Mouse (Mus musculus): ENCODE measurements around the gene Nr1h2. TPM values are rescaled to one million over a fixed set of nuclear protein-coding genes. Genes with fewer than 3 reads are reported as not detected.

The Nr1h2 gene
- polyA plus RNA-seq, 1 experiment from 2014 or later: 48.5 TPM

DNA sequence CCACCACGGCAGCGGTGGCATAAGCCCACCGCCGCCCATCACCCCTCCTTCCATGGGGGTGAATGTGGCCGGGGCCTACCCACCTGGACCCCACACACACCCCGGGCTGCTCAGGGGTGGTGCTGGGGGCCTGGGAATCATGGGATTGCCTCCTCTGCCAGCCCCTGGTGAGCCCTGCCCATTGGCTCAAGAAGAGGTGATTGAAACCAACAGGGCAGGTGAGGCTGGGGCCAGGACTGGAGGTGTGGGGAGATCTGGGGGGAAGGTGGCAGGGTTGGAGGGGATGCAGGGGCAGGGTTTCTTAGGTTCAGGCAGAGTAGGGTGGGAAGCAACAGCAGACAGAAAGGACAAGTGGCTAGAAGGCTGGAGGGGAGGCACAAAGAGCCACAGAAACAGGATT, 42.3 kb upstream of the Nr1h2 start:
- 94% methylated on average over 6 of the region's 6 CpGs for WGBS (ENCODE audit: insufficient replicate concordance)
- Histone ChIP-seq H3K9ac (ENCODE audit: low read depth, low read length) (no peak overlapping the region), H3K27me3 (ENCODE audit: control insufficient read depth, insufficient read depth, low read length) (peaks cover 42% of the 10 kb centered on the region), H3K4me1 (ENCODE audit: control insufficient read depth, insufficient read depth, low read length) (peaks cover 6% of the 10 kb centered on the region; the same call in 1 of the 2 replicates), H3K4me2 (no peak overlapping the region), H3K36me3 (ENCODE audit: control insufficient read depth, insufficient read depth, low read length) (no peaks in the 10 kb centered on the region), H3K27ac (ENCODE audit: low read depth, low read length) (no peak overlapping the region), H3K4me3 (ENCODE audit: low read depth, low read length) (no peak overlapping the region), H3K9me3 (replicated peaks; ENCODE audit: control insufficient read depth, low read length) (no peaks in the 10 kb centered on the region)
- no peak for ATAC-seq (replicated peaks; ENCODE audit: insufficient number of reproducible peaks, low FRiP score, low TSS enrichment)

DNA sequence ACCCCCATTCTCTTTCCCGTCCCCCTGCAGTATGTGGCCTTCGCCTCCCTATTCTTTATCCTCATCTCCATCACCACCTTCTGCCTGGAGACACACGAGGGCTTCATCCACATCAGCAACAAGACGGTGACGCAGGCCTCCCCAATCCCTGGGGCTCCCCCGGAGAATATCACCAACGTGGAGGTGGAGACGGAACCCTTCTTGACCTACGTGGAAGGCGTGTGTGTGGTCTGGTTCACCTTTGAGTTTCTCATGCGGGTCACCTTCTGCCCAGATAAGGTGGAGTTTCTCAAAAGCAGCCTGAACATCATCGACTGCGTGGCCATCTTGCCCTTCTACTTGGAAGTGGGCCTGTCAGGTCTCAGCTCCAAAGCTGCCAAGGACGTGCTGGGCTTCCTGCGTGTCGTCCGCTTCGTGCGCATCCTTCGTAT, 41.4 kb upstream of the Nr1h2 start:
- 86% methylated on average over 20 of the region's 20 CpGs for WGBS (ENCODE audit: insufficient replicate concordance)
- ATAC-seq (replicated peaks; ENCODE audit: insufficient number of reproducible peaks, low FRiP score, low TSS enrichment): no peak
- H3K27me3 ChIP-seq (ENCODE audit: control insufficient read depth, insufficient read depth, low read length): peaks cover 44% of the 10 kb centered on the region

DNA sequence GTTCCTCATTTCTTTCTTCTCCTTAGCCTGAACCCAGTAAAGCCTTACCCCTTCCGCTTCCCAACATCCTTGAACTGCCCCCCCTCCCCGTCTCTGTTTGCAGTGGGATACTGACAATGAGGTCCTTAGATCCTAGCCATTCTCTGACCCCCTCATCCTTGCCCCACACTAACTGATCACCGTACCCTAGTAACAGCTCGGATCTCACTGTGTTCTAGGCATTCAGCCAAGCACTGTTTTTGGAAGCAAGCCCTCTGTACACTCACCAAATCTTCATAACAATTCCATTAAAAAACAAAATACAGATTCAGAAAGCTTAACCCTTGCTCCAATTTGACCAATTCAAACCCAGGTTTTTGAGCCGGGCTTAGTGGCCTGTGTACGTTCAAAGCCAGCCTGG, 40.5 kb upstream of the Nr1h2 start:
- Histone ChIP-seq H3K27ac (ENCODE audit: low read depth, low read length) (no peak overlapping the region), H3K27me3 (ENCODE audit: control insufficient read depth, insufficient read depth, low read length) (peaks cover 47% of the 10 kb centered on the region)
- ATAC-seq (replicated peaks; ENCODE audit: insufficient number of reproducible peaks, low FRiP score, low TSS enrichment): no peak

More for the DNA sequence above, 41.4 kb upstream of the Nr1h2 start:
- Histone ChIP-seq H3K9me3 (replicated peaks; ENCODE audit: control insufficient read depth, low read length) (no peaks in the 10 kb centered on the region), H3K36me3 (ENCODE audit: control insufficient read depth, insufficient read depth, low read length) (no peaks in the 10 kb centered on the region), H3K4me3 (ENCODE audit: low read depth, low read length) (no peak overlapping the region), H3K9ac (ENCODE audit: low read depth, low read length) (no peak overlapping the region), H3K4me2 (no peak overlapping the region), H3K27ac (ENCODE audit: low read depth, low read length) (no peak overlapping the region), H3K4me1 (ENCODE audit: control insufficient read depth, insufficient read depth, low read length) (peaks cover 9% of the 10 kb centered on the region; the same call in 1 of the 2 replicates)

DNA sequence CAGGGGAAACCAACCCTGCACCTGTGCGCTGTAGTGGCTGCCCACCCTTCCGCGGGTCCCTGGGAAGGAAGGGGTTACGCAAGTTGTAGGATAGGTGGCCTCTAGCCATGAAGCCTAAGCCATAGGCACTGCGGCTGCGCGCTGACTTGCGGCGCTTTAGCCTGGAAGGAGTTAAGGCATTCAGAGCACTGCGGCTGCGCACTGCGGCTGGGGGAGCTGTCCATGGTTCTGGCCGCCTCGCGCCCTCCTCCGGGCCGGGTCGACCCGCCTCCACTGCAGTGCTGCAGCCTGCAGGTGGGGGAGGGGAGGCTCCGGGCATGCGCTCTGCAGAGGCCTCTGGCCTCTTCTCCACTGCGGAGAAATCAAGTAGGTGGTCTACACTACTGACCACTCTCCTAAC, 40.0 kb upstream of the Nr1h2 start:
- H3K4me2 ChIP-seq: peak overlapping the region; percentile 23; the same call in 1 of the 2 replicates
- no peaks in the 10 kb centered on the region for H3K36me3 ChIP-seq (ENCODE audit: control insufficient read depth, insufficient read depth, low read length)
- H3K9me3 ChIP-seq (replicated peaks; ENCODE audit: control insufficient read depth, low read length): no peaks in the 10 kb centered on the region
- WGBS (ENCODE audit: insufficient replicate concordance): under 1% methylated on average over 21 of the region's 22 CpGs
- no peak for ATAC-seq (replicated peaks; ENCODE audit: insufficient number of reproducible peaks, low FRiP score, low TSS enrichment)
- H3K27me3 ChIP-seq (ENCODE audit: control insufficient read depth, insufficient read depth, low read length): peaks cover 52% of the 10 kb centered on the region
- no peak overlapping the region for H3K27ac ChIP-seq (ENCODE audit: low read depth, low read length)
- H3K4me3 ChIP-seq (ENCODE audit: low read depth, low read length): no peak overlapping the region
- H3K4me1 ChIP-seq (ENCODE audit: control insufficient read depth, insufficient read depth, low read length): peaks cover 9% of the 10 kb centered on the region
- H3K9ac ChIP-seq (ENCODE audit: low read depth, low read length): no peak overlapping the region

More for the DNA sequence above, 40.5 kb upstream of the Nr1h2 start:
- H3K9ac ChIP-seq (ENCODE audit: low read depth, low read length): no peak overlapping the region
- H3K36me3 ChIP-seq (ENCODE audit: control insufficient read depth, insufficient read depth, low read length): no peaks in the 10 kb centered on the region
- H3K9me3 ChIP-seq (replicated peaks; ENCODE audit: control insufficient read depth, low read length): no peaks in the 10 kb centered on the region
- H3K4me1 ChIP-seq (ENCODE audit: control insufficient read depth, insufficient read depth, low read length): peaks cover 9% of the 10 kb centered on the region
- no peak overlapping the region for H3K4me3 ChIP-seq (ENCODE audit: low read depth, low read length)
- 67% methylated on average over 6 of the region's 6 CpGs for WGBS (ENCODE audit: insufficient replicate concordance)
- no peak overlapping the region for H3K4me2 ChIP-seq

DNA sequence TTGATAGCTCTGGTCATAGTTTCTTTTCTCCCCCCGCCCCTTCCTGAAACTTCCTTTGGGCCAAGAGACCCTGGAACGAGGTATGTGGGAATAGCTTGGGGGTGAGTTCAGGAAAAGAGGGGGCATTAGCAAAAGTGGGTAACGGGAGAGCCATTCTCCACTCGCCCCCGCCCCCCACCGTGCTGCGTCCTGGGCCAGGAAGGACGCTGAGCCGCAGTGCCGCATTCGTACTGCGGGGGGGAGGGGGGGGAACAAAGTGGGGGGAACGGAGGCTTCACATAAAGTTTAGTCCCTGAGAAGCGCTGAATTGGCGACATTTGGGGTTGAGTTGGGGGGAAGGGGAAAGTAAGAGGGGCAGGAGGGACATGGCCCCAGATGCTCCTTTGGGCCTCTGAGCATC, 39.3 kb upstream of the Nr1h2 start:
- Histone ChIP-seq H3K9ac (ENCODE audit: low read depth, low read length) (no peak overlapping the region), H3K4me1 (ENCODE audit: control insufficient read depth, insufficient read depth, low read length) (peaks cover 9% of the 10 kb centered on the region), H3K27ac (ENCODE audit: low read depth, low read length) (no peak overlapping the region), H3K36me3 (ENCODE audit: control insufficient read depth, insufficient read depth, low read length) (no peaks in the 10 kb centered on the region), H3K9me3 (replicated peaks; ENCODE audit: control insufficient read depth, low read length) (no peaks in the 10 kb centered on the region), H3K4me2 (no peak overlapping the region), H3K4me3 (ENCODE audit: low read depth, low read length) (no peak overlapping the region), H3K27me3 (ENCODE audit: control insufficient read depth, insufficient read depth, low read length) (peaks cover 57% of the 10 kb centered on the region)
- WGBS (ENCODE audit: insufficient replicate concordance): under 1% methylated on average over 14 of the region's 15 CpGs
- no peak for ATAC-seq (replicated peaks; ENCODE audit: insufficient number of reproducible peaks, low FRiP score, low TSS enrichment)

DNA sequence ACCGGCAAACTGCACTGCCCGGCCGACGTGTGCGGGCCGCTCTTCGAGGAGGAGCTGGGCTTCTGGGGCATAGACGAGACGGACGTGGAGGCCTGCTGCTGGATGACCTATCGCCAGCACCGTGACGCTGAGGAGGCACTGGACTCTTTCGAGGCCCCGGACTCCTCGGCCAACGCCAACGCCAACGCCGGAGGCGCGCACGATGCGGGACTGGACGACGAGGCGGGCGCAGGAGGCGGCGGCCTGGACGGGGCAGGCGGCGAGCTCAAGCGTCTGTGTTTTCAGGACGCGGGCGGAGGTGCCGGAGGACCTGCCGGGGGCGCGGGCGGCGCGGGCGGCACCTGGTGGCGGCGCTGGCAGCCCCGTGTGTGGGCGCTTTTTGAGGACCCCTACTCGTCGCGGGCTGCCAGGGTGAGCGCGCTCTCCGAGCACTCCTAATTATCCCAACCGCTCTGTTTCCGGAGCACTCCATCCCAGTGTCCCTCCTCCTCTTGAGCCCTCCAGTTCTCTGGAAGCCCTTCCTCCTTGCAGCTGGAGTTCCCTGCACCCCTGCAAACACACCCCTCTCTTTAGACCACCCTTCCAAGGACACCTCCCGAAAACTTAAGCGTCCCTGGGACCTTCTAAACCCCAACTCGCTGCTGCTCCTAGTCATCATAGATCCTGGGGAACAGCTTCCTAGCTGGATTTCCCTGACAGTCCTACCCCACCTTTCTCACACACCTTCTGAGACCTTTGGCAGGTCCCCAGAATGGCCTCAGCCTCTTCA, 37.8 kb upstream of the Nr1h2 start:
- H3K27ac ChIP-seq (ENCODE audit: low read depth, low read length): no peak overlapping the region
- H3K9ac ChIP-seq (ENCODE audit: low read depth, low read length): peak overlapping the region; percentile 43
- ATAC-seq (replicated peaks; ENCODE audit: insufficient number of reproducible peaks, low FRiP score, low TSS enrichment): no peak
- no peaks in the 10 kb centered on the region for H3K36me3 ChIP-seq (ENCODE audit: control insufficient read depth, insufficient read depth, low read length)
- under 1% methylated on average over 57 of the region's 60 CpGs for WGBS (ENCODE audit: insufficient replicate concordance)
- H3K4me3 ChIP-seq (ENCODE audit: low read depth, low read length): peak overlapping the region; percentile 52
- peaks cover 72% of the 10 kb centered on the region for H3K27me3 ChIP-seq (ENCODE audit: control insufficient read depth, insufficient read depth, low read length)
- H3K9me3 ChIP-seq (replicated peaks; ENCODE audit: control insufficient read depth, low read length): no peaks in the 10 kb centered on the region
- peaks cover 9% of the 10 kb centered on the region for H3K4me1 ChIP-seq (ENCODE audit: control insufficient read depth, insufficient read depth, low read length)
- H3K4me2 ChIP-seq: peak overlapping the region; percentile 85

DNA sequence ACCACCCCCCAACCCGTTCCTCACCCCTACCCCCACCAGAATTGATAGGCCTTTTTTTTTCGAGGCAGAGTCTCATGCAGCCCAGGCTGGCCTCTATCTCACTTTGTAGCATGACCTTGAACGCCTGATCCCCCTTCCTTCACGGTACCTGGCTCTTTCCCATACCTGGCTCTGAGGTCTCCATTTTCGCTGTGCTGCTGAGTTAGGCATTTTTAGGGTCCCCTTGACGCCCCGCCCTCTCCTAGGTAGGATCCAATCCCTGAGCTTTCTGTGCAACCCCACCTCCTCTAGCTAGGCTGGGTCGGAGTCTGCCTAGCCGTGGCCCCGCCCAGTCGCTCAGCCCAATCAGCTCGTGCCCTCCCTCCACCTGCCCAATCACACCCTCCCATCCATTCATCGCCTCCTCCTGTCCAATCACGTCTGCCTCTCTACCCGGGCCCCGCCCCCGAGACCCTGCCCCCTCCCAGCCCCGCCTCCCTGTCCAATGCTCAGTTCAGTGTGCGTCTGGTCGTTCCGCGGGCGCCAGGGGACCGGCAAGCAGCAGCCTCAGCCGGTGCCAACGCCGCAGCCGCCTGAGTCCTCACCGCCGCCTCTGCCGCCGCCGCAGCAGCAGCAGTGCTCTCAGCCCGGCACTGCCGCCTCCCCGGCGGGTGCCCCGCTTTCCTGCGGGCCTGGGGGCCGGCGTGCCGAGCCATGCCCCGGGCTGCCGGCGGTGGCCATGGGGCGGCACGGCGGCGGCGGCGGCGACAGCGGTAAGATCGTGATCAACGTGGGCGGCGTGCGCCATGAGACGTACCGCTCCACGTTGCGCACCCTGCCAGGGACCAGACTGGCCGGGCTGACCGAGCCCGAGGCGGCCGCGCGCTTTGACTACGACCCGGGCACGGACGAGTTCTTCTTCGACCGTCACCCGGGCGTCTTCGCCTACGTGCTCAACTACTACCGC, 36.9 kb upstream of the Nr1h2 start, which contains the start of gene Kcnc3:
TSS of gene Kcnc3 (plus strand) at position 263 of the 946 bp plus-strand sequence.
- peak within 1 kb of the TSS; percentile 43 for H3K9ac ChIP-seq (ENCODE audit: low read depth, low read length)
- peak within 1 kb of the TSS; percentile 85 for H3K4me2 ChIP-seq
- 1% methylated on average over 77 of the region's 80 CpGs for WGBS (ENCODE audit: insufficient replicate concordance)
- no peaks in the 10 kb centered on the region for H3K9me3 ChIP-seq (replicated peaks; ENCODE audit: control insufficient read depth, low read length)
- peaks cover 79% of the 10 kb centered on the region for H3K27me3 ChIP-seq (ENCODE audit: control insufficient read depth, insufficient read depth, low read length)
- H3K4me1 ChIP-seq (ENCODE audit: control insufficient read depth, insufficient read depth, low read length): peaks cover 9% of the 10 kb centered on the region
- ATAC-seq (replicated peaks; ENCODE audit: insufficient number of reproducible peaks, low FRiP score, low TSS enrichment): peak; percentile 83
- H3K36me3 ChIP-seq (ENCODE audit: control insufficient read depth, insufficient read depth, low read length): no peaks in the 10 kb centered on the region
- peak within 1 kb of the TSS; percentile 52 for H3K4me3 ChIP-seq (ENCODE audit: low read depth, low read length)
- no peak within 1 kb of the TSS for H3K27ac ChIP-seq (ENCODE audit: low read depth, low read length)

DNA sequence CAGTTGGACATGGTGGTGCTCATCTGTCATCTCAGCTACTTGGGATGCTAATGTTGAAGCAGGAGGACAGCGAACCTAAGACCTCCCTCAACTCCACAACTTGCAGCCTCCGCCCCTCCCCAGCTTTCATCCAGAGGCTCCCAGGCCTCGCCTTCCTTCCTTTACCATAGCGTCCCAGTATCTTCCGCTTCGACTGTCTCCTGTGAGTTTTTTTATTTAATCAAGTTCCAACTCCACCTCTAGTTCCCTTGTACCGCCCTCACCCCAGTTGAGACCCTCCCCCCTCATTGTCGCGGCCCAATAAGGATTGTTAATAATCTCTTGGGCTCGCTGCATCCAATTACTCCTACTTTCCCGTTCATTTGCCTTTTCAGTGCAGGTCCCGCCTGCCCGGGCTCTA, 36.2 kb upstream of the Nr1h2 start:
- peaks cover 86% of the 10 kb centered on the region for H3K27me3 ChIP-seq (ENCODE audit: control insufficient read depth, insufficient read depth, low read length)
- H3K36me3 ChIP-seq (ENCODE audit: control insufficient read depth, insufficient read depth, low read length): no peaks in the 10 kb centered on the region
- peak overlapping the region; percentile 85 for H3K4me2 ChIP-seq
- ATAC-seq (replicated peaks; ENCODE audit: insufficient number of reproducible peaks, low FRiP score, low TSS enrichment): no peak
- 3% methylated on average over 13 of the region's 13 CpGs for WGBS (ENCODE audit: insufficient replicate concordance)
- no peaks in the 10 kb centered on the region for H3K9me3 ChIP-seq (replicated peaks; ENCODE audit: control insufficient read depth, low read length)
- H3K4me1 ChIP-seq (ENCODE audit: control insufficient read depth, insufficient read depth, low read length): peaks cover 9% of the 10 kb centered on the region
- H3K9ac ChIP-seq (ENCODE audit: low read depth, low read length): no peak overlapping the region
- peak overlapping the region; percentile 52 for H3K4me3 ChIP-seq (ENCODE audit: low read depth, low read length)
- no peak overlapping the region for H3K27ac ChIP-seq (ENCODE audit: low read depth, low read length)
